Mouse (Mus musculus): ENCODE results near the gene Lrrc1. TPM values are rescaled to one million over a fixed set of nuclear protein-coding genes. Genes with fewer than 3 reads are reported as not detected.

Lrrc1 gene
- polyA plus RNA-seq, 1 experiment from 2014 or later = 22.3 TPM

DNA sequence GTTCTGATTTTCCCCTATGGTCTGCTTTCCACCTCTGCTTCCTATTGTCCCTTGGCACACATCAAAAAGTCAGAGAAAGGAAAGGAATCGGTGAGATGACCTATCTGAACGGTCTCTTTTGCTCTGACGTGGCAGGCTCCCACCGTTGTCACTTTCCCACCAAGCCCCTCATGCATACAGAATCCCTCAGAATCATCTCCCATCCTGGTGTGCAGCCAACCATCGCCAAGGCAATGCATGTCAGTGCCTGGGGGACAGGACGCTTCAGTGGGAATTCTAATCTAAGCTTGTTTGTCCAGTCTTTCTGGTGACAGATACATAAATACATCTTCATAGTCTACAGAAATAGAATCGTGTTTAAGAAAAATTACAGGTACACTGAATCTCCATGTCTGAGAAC lies 64.7 kb downstream of the Lrrc1 start:
- no peak for ATAC-seq

DNA sequence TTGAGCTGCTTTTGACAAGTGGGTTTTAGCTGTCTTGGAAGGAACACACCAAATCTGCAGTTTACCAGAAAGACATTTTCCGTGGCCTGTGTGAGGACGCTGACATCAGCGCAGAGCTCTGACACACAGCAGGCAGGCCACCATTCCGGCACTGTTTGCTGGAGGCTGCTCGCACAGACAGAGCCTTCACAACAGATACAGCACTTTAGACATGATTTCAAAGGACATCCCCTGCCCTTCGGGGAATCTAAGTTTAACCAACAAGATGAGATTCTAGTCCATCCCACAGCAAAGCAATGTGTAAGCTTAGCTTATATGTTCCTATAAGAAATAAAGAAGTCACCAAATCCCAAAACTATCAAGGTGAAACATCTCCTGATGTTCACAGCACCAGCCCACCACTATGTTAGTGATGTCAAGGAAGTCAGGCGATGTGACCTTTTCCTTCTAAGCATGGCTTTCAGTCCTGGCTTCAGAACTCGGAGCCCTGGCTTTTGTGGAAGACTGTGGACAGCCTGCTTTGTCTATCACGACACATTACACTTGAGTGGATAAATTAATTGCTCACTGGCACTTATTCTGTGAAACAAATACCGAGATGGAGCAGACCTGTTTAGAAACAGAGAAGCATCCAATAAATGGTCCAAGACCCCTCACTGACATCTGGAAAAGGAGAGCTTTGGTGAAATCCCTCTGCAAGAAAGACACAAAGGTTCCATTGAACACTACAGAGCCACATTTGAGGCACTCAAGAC lies 66.3 kb downstream of the Lrrc1 start:
- WGBS = 80% methylated on average over 10 of the region's 10 CpGs
- TF ChIP-seq CTCF (IDR thresholded peaks at IDR 0.05; ENCODE audit: low read depth) = no peak
- H3K27ac ChIP-seq (ENCODE audit: low read depth, low read length) = no peak overlapping the region

More for the DNA sequence above, 64.7 kb downstream of the Lrrc1 start:
- H3K9me3 ChIP-seq (ENCODE audit: control insufficient read depth) = no peaks in the 10 kb centered on the region
- H3K36me3 ChIP-seq (ENCODE audit: control insufficient read depth, insufficient read depth) = no peaks in the 10 kb centered on the region
- H3K27ac ChIP-seq (ENCODE audit: low read depth, low read length) = no peak overlapping the region
- no peak overlapping the region for H3K4me3 ChIP-seq (ENCODE audit: low read depth, low read length)
- no peak overlapping the region for H3K9ac ChIP-seq (ENCODE audit: low read depth, low read length)
- H3K4me1 ChIP-seq (replicated peaks; ENCODE audit: control insufficient read depth, insufficient read depth, low read length) = 0 out of 2 replicates have a peak, but pooled peaks cover 4% of the 10 kb centered on the region
- no peaks in the 10 kb centered on the region for H3K27me3 ChIP-seq (replicated peaks; ENCODE audit: control insufficient read depth, insufficient read depth, low read length)
- TF ChIP-seq CTCF (IDR thresholded peaks at IDR 0.05; ENCODE audit: low read depth) = no peak
- H3K4me2 ChIP-seq (replicated peaks; ENCODE audit: low read depth) = no peak overlapping the region
- WGBS = 89% methylated on average over 7 of the region's 7 CpGs

DNA sequence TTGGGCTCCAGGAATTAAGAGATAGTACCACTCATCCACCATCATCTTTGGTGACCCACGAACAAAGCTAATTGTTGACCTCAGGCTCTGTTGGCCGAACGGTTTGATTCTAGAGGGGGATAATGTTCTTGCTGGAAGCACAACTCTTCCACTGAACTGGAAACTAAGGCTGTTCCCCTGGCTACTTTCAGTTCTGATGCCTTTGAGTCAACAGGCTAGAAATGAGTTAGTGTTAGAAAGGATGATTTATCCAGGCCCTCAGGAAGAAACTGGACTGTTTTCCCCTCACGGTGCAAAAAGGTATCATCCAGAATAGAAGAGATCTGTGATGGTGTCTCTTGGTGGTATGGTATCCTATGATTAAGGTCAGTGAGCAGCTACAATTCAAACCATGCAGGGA lies 70.1 kb downstream of the Lrrc1 start:
- TF ChIP-seq CTCF (IDR thresholded peaks at IDR 0.05; ENCODE audit: low read depth) = no peak
- Histone ChIP-seq H3K27me3 (replicated peaks; ENCODE audit: control insufficient read depth, insufficient read depth, low read length) (no peaks in the 10 kb centered on the region), H3K4me1 (replicated peaks; ENCODE audit: control insufficient read depth, insufficient read depth, low read length) (no peaks in the 10 kb centered on the region), H3K9ac (ENCODE audit: low read depth, low read length) (no peak overlapping the region), H3K27ac (ENCODE audit: low read depth, low read length) (no peak overlapping the region), H3K36me3 (ENCODE audit: control insufficient read depth, insufficient read depth) (no peaks in the 10 kb centered on the region), H3K4me3 (ENCODE audit: low read depth, low read length) (no peak overlapping the region), H3K4me2 (replicated peaks; ENCODE audit: low read depth) (no peak overlapping the region), H3K9me3 (ENCODE audit: control insufficient read depth) (no peaks in the 10 kb centered on the region)
- ATAC-seq = no peak
- 94% methylated on average over 4 of the region's 4 CpGs for WGBS

More for the DNA sequence above, 66.3 kb downstream of the Lrrc1 start:
- Histone ChIP-seq H3K27me3 (replicated peaks; ENCODE audit: control insufficient read depth, insufficient read depth, low read length) (no peaks in the 10 kb centered on the region), H3K36me3 (ENCODE audit: control insufficient read depth, insufficient read depth) (no peaks in the 10 kb centered on the region), H3K9ac (ENCODE audit: low read depth, low read length) (no peak overlapping the region), H3K4me2 (replicated peaks; ENCODE audit: low read depth) (no peak overlapping the region), H3K4me1 (replicated peaks; ENCODE audit: control insufficient read depth, insufficient read depth, low read length) (0 out of 2 replicates have a peak, but pooled peaks cover 4% of the 10 kb centered on the region), H3K9me3 (ENCODE audit: control insufficient read depth) (no peaks in the 10 kb centered on the region), H3K4me3 (ENCODE audit: low read depth, low read length) (no peak overlapping the region)
- ATAC-seq = no peak

GRCm38 (mm10) chr9:77472557-77472956 lies 72.1 kb downstream of the Lrrc1 start:
- Histone ChIP-seq H3K36me3 (ENCODE audit: control insufficient read depth, insufficient read depth) (peaks cover 7% of the 10 kb centered on the region; the same call in 1 of the 2 replicates), H3K4me1 (replicated peaks; ENCODE audit: control insufficient read depth, insufficient read depth, low read length) (no peaks in the 10 kb centered on the region), H3K9ac (ENCODE audit: low read depth, low read length) (no peak overlapping the region), H3K4me2 (replicated peaks; ENCODE audit: low read depth) (no peak overlapping the region), H3K9me3 (ENCODE audit: control insufficient read depth) (no peaks in the 10 kb centered on the region), H3K4me3 (ENCODE audit: low read depth, low read length) (no peak overlapping the region), H3K27ac (ENCODE audit: low read depth, low read length) (no peak overlapping the region), H3K27me3 (replicated peaks; ENCODE audit: control insufficient read depth, insufficient read depth, low read length) (no peaks in the 10 kb centered on the region)
- no peak for TF ChIP-seq CTCF (IDR thresholded peaks at IDR 0.05; ENCODE audit: low read depth)
- WGBS = 51% methylated on average over 8 of the region's 8 CpGs
- ATAC-seq = no peak

GRCm38 (mm10) chr9:77471646-77472220 lies 72.9 kb downstream of the Lrrc1 start:
- Histone ChIP-seq H3K9me3 (ENCODE audit: control insufficient read depth) (no peaks in the 10 kb centered on the region), H3K36me3 (ENCODE audit: control insufficient read depth, insufficient read depth) (peaks cover 11% of the 10 kb centered on the region; the same call in 1 of the 2 replicates), H3K9ac (ENCODE audit: low read depth, low read length) (no peak overlapping the region), H3K4me2 (replicated peaks; ENCODE audit: low read depth) (no peak overlapping the region), H3K4me3 (ENCODE audit: low read depth, low read length) (no peak overlapping the region), H3K4me1 (replicated peaks; ENCODE audit: control insufficient read depth, insufficient read depth, low read length) (no peaks in the 10 kb centered on the region), H3K27me3 (replicated peaks; ENCODE audit: control insufficient read depth, insufficient read depth, low read length) (no peaks in the 10 kb centered on the region), H3K27ac (ENCODE audit: low read depth, low read length) (no peak overlapping the region)
- no peak for ATAC-seq
- 82% methylated on average over 12 of the region's 12 CpGs for WGBS
- TF ChIP-seq CTCF (IDR thresholded peaks at IDR 0.05; ENCODE audit: low read depth) = no peak

DNA sequence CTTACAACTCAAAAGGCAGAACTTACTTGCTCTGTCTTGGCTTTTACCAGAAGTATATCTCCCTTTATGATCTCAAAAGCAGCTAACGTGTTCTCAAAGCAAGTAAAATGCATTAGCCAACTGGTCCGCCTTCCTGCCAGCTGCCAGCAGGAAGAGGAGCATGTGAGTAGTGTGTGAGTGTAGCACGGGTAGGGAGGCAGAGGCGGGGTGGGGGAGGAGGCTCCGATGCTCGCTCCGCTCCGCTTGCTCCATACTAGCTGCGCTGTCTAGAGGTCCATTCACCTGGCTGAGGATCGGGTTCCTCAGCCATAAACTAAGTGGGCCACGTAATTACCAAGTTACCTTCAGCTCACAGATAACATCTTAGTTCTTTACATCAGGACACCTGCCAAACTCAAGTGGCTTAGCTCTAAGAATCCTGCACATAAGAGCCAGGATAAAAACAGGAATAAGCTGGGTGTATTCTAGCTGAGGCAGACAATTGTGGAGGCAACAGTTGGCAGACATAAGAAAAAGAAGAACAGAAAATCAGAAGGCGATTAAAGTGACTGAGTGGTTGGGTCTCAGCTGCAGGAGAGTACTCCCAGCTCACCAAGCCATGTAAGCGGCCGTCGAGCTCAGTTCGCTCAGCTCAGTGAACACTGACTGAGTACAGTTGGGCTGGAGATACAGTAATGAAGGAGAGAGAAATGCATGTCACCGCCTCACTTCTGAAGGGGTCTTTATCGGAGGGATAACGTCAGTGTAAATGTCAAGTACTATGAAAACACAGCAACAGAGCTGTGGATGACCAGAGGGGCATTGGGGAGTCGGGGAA lies 74.7 kb downstream of the Lrrc1 start:
- no peak for TF ChIP-seq CTCF (IDR thresholded peaks at IDR 0.05; ENCODE audit: low read depth)
- Histone ChIP-seq H3K27me3 (replicated peaks; ENCODE audit: control insufficient read depth, insufficient read depth, low read length) (no peaks in the 10 kb centered on the region), H3K36me3 (ENCODE audit: control insufficient read depth, insufficient read depth) (peaks cover 11% of the 10 kb centered on the region; the same call in 1 of the 2 replicates), H3K9ac (ENCODE audit: low read depth, low read length) (no peak overlapping the region), H3K4me3 (ENCODE audit: low read depth, low read length) (no peak overlapping the region), H3K4me2 (replicated peaks; ENCODE audit: low read depth) (no peak overlapping the region), H3K9me3 (ENCODE audit: control insufficient read depth) (no peaks in the 10 kb centered on the region), H3K4me1 (replicated peaks; ENCODE audit: control insufficient read depth, insufficient read depth, low read length) (no peaks in the 10 kb centered on the region), H3K27ac (ENCODE audit: low read depth, low read length) (no peak overlapping the region)
- ATAC-seq = no peak
- 67% methylated on average over 20 of the region's 20 CpGs for WGBS
